Mouse (Mus musculus) liver, embryonic 16.5 days (tissue): ENCODE data around the gene Nol7. TPM values are rescaled to one million over a fixed set of nuclear protein-coding genes. Genes with fewer than 3 reads are reported as not detected.
A peak's percentile ranks its signal among the peaks of the same experiment; 100 is the strongest.

Source experiments
- ATAC-seq: fragments of 200-750 bp; cut with Nextera tagmentation; 2 replicates; pipeline ENCODE4 v1.8.0; 2017; ENCODE audit warnings: low read depth, mild to moderate bottlenecking, moderate number of reproducible peaks, moderate library complexity
- H3K27ac ChIP-seq: fragments of 300-500 bp; sonication (generic); 2 replicates; pipeline ENCODE4 v1.5.1; 2014; ENCODE audit warnings: mild to moderate bottlenecking, low read length
- H3K27me3 ChIP-seq: fragments of 300-500 bp; sonication (generic); 2 replicates; pipeline ENCODE4 v1.6.1; 2014; ENCODE audit warnings: low read depth, low read length, mixed read lengths; ENCODE audit not compliant: control insufficient read depth, insufficient read depth
- H3K36me3 ChIP-seq: fragments of 300-500 bp; sonication (generic); 2 replicates; pipeline ENCODE4 v1.6.1; 2014; ENCODE audit warnings: mild to moderate bottlenecking; ENCODE audit not compliant: control insufficient read depth, insufficient read depth
- H3K4me1 ChIP-seq: fragments of 300-500 bp; sonication (generic); 2 replicates; pipeline ENCODE4 v1.6.1; 2014; ENCODE audit warnings: low read depth, low read length, mixed read lengths; ENCODE audit not compliant: control insufficient read depth
- H3K4me2 ChIP-seq: fragments of 300-500 bp; sonication (generic); 2 replicates; pipeline ENCODE4 v1.6.1; 2014; ENCODE audit warnings: low read depth, low read length, mixed read lengths
- H3K4me3 ChIP-seq: fragments of 300-500 bp; sonication (generic); 2 replicates; pipeline ENCODE4 v1.5.1; 2014; ENCODE audit warnings: low read depth, mild to moderate bottlenecking, low read length
- H3K9ac ChIP-seq: fragments of 300-500 bp; sonication (generic); 2 replicates; pipeline ENCODE4 v1.6.1; 2014; ENCODE audit warnings: low read depth, low read length
- H3K9me3 ChIP-seq: fragments of 300-500 bp; sonication (generic); replicated peaks from 2 replicates; pipeline ENCODE4 v1.6.1; 2016; ENCODE audit warnings: low read length; ENCODE audit not compliant: control insufficient read depth
- WGBS: fragments of 180-500 bp; shearing (Covaris S2); extraction: QIAGEN DNeasy Blood & Tissue Kit; methylation state at CpG from one replicate; pipeline ENCODE4 v1.1.7; 2014; ENCODE audit not compliant: insufficient replicate concordance; 5-methylcytosine and 5-hydroxymethylcytosine counted together
- polyA plus RNA-seq: library from polyadenylated mRNA; unstranded; fragments of >200 nt; fragmentation: Nextera tagmentation; extraction: Ambion mirVana; gene quantifications from 2 replicates; pipeline ENCODE4 v1.2.1, GENCODE M21; 2015

Nol7 gene
- polyA plus RNA-seq, 1 experiment from 2014 or later = 77.7 TPM

DNA sequence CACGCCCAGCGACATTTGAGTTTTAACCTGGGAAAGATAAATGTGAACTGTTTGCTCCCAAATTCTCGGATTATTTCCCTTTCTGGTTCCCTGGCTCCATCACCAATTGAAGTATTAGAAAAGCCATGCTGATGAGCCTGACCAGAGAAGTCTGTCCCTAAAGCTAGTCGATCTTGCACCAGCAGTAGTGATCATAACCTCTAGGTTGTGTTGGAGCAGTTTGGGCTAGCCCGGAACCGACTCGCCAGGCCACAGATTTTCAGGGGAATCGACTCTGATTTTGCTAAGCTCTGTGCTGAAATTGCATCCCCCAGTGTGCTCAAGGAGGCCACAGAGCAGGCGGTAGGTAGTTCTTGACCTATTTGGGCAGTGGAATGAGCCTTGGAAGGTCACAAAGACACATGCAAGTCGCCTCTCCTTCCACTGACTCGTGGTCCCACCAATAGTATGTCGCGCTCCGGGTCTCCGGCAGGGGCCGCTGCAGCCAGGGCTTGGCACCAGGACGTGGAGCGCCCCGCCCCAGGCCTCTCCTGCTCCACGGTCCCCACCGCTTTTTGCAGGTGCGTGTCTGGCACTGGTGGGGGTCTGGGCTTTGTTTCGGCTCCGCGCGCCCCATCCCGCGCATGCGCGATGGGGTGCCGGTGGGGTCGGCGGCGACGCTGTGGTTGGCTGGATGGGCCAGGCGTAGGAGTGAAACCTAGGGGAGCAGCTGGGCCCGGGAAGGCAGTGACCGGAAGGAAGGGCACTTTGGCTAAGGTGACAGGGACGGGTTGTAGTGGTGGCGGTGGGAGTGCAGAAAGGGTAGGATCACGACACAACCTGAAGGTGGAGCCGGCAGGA is 33.0 kb upstream of the Nol7 start, which contains the start of gene Sirt5:
TSS of gene Sirt5 (plus strand) at position 512 of the 840 bp plus-strand sequence.
- no peaks in the 10 kb centered on the region for H3K27me3 ChIP-seq
- peak within 1 kb of the TSS; percentile 66 for H3K9ac ChIP-seq
- peak within 1 kb of the TSS; percentile 67 for H3K4me3 ChIP-seq
- peak within 1 kb of the TSS; percentile 43; the same call in 1 of the 2 replicates for H3K27ac ChIP-seq
- peak; percentile 86 for ATAC-seq
- no peaks in the 10 kb centered on the region for H3K36me3 ChIP-seq
- H3K4me2 ChIP-seq = peak within 1 kb of the TSS; percentile 80
- no peaks in the 10 kb centered on the region for H3K9me3 ChIP-seq
- WGBS = 12% methylated on average over 42 of the region's 42 CpGs
- H3K4me1 ChIP-seq = peaks cover 3% of the 10 kb centered on the region; the same call in 1 of the 2 replicates

DNA sequence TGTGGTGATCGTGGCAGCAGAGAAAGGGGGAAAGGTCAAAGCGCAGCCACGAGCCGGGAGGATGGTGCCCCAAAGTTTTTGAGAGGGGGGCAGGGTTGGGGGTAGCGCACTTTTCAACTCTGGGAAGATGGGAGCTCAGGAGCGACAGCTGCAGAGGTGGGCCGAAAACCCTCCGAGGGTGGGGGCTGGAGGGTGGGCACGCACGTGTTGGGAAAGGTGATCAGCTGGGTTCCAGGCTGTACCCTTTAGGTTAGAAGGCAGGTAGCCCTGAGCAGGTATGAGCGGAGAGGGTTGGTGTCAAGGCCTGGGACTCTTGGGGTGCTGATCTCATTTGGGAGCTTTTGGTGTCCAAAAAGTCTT is 32.4 kb upstream of the Nol7 start:
- ATAC-seq = 0 out of 2 replicates have a peak, but pooled peaks have one; percentile 11
- H3K36me3 ChIP-seq = no peaks in the 10 kb centered on the region
- WGBS = 7% methylated on average over 11 of the region's 11 CpGs

DNA sequence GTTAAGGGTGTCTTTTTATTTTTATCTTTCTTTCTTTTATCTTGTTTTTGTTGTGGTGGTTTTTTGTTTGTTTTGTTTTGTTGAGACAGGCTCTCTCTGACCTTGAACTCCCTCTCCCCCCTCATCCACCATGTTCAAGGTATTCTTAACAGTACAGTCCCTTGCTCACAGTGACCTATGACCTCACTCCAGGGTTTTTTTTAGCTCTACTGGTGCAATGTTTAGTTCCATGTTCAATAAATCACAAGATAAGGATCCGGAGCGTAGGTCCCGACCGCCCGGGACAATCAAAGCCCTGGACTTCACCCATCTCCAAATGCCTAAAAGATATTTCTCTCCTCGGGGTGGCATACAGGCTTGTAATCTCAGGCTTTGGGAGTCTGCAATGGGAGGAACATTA is 28.1 kb upstream of the Nol7 start:
- 62% methylated on average over 6 of the region's 6 CpGs for WGBS
- Histone ChIP-seq H3K27ac (no peak overlapping the region), H3K4me1 (peaks cover 3% of the 10 kb centered on the region; the same call in 1 of the 2 replicates), H3K9me3 (no peaks in the 10 kb centered on the region), H3K27me3 (no peaks in the 10 kb centered on the region), H3K9ac (no peak overlapping the region), H3K4me3 (no peak overlapping the region), H3K4me2 (no peak overlapping the region), H3K36me3 (peaks cover 9% of the 10 kb centered on the region)
- no peak for ATAC-seq

More for the DNA sequence above, 32.4 kb upstream of the Nol7 start:
- no peaks in the 10 kb centered on the region for H3K9me3 ChIP-seq
- H3K4me2 ChIP-seq = peak overlapping the region; percentile 80
- H3K27me3 ChIP-seq = no peaks in the 10 kb centered on the region
- peak overlapping the region; percentile 67 for H3K4me3 ChIP-seq
- peak overlapping the region; percentile 66 for H3K9ac ChIP-seq
- peaks cover 3% of the 10 kb centered on the region; the same call in 1 of the 2 replicates for H3K4me1 ChIP-seq
- peak overlapping the region; percentile 43; the same call in 1 of the 2 replicates for H3K27ac ChIP-seq

DNA sequence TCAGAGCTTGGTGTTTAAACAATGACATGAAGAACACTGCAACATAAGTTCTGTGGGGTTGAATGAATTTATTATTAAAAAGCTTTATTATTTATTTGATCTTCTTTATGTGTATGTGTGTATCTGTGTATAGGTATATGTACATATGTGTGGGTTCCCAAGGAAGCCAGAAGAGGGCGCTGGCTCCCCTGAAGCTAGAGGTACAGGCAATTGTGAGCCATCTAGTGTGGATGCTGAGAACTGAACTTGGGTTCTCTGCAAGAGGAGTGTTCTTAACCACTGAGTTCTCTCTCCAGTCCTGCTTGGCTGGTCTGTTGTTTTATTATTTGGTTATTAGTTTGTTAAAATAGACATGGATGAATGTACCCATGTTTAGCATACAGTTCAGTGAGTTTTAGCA is 25.3 kb upstream of the Nol7 start:
- ATAC-seq = no peak
- no peaks in the 10 kb centered on the region for H3K4me1 ChIP-seq
- no peak overlapping the region for H3K27ac ChIP-seq
- no peaks in the 10 kb centered on the region for H3K9me3 ChIP-seq
- peaks cover 9% of the 10 kb centered on the region for H3K36me3 ChIP-seq
- H3K4me2 ChIP-seq = no peak overlapping the region
- H3K9ac ChIP-seq = no peak overlapping the region
- 73% methylated on average over 1 of the region's 1 CpGs for WGBS
- H3K4me3 ChIP-seq = no peak overlapping the region
- no peaks in the 10 kb centered on the region for H3K27me3 ChIP-seq

DNA sequence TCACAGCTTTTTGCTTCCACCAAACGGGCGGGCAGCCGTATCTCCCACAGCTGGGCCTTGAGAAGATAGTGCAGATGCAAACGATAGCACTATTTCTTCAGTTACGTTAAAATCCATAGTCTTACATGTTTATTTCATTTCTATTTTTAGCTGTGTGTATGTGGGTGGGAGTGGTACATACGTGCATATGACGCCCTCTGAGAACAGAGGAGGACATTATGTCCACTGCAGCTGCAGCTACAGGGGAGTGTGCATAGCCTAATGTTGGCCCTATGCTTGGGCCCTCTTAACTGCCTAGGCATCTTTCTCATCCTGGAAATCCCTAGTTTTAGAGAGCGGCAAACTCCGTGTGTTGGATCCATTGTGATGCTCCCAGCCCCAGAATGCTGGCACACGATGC is 24.0 kb upstream of the Nol7 start:
- Histone ChIP-seq H3K4me2 (no peak overlapping the region), H3K4me3 (no peak overlapping the region), H3K9ac (no peak overlapping the region), H3K36me3 (peaks cover 9% of the 10 kb centered on the region), H3K27ac (no peak overlapping the region), H3K4me1 (no peaks in the 10 kb centered on the region), H3K27me3 (no peaks in the 10 kb centered on the region), H3K9me3 (no peaks in the 10 kb centered on the region)
- 73% methylated on average over 10 of the region's 10 CpGs for WGBS
- ATAC-seq = no peak

DNA sequence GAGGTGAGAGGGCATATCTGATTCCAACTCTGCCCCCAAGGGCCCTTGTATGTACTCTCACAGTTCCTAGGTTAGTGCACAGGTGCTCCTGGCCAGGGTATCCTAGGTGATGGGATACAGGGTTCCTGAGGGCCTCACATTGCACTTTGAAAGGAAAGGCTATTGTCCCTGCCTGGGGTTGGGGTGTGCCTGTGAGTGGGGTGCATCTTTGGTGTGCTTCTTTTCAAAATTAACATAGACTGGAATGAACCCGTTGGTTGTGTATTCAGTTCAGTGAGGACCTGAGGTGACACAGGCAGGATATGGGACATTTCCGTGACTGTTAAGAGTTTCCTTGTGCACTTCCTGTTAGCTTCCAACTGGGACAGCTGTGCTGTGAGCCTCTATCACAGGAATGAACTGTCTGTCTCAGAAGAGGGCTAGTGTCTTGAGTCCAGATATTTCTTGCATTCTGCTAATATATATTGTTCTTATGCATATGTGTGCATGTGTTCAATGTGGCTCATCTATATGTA is 23.2 kb upstream of the Nol7 start:
- Histone ChIP-seq H3K4me2 (no peak overlapping the region), H3K9ac (no peak overlapping the region), H3K27me3 (no peaks in the 10 kb centered on the region), H3K36me3 (peaks cover 9% of the 10 kb centered on the region), H3K4me1 (no peaks in the 10 kb centered on the region), H3K9me3 (no peaks in the 10 kb centered on the region), H3K27ac (no peak overlapping the region), H3K4me3 (no peak overlapping the region)
- 0 out of 2 replicates have a peak, but pooled peaks have one; percentile 27 for ATAC-seq
- 41% methylated on average over 2 of the region's 2 CpGs for WGBS

DNA sequence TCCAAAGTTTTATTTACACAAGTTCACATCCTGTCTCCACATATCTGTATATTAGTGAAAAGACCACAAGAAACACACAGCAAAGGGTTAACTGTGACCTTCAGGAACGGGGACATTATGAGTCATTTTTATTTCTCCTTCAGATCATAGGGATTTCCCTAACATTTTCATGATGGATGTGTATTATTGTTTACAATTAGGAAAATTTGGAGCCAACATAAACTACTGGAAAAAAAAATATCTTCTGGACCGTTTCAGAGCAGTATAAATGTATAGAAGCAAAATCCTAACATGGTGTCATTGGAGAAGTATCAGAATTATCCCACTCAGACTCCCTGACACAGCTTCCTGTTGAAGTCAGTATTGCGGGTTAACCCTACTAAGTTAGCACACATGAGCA is 18.2 kb upstream of the Nol7 start:
- WGBS = 60% methylated on average over 3 of the region's 3 CpGs
- Histone ChIP-seq H3K4me1 (no peaks in the 10 kb centered on the region), H3K27ac (no peak overlapping the region), H3K27me3 (no peaks in the 10 kb centered on the region), H3K4me2 (no peak overlapping the region), H3K9ac (no peak overlapping the region), H3K9me3 (no peaks in the 10 kb centered on the region), H3K4me3 (no peak overlapping the region), H3K36me3 (no peaks in the 10 kb centered on the region)
- ATAC-seq = no peak

DNA sequence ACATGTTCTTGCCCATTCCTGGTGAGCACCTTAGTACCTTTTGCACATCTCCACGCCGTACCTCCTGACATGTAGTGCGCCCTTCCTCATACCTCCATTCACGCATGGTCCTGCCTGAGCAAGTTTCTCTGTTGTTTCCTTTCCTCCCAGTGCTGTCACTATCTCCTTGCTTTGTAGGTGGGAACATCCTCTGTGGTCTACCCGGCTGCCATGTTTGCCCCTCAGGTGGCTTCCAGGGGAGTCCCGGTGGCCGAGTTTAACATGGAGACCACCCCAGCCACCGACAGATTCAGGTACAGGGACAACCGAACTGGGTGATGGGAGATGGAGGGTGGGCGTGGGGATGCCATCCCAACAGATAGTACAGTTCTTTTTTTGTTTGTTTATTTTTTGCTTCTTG is 12.9 kb upstream of the Nol7 start:
- H3K9ac ChIP-seq = no peak overlapping the region
- no peak overlapping the region for H3K27ac ChIP-seq
- H3K27me3 ChIP-seq = no peaks in the 10 kb centered on the region
- no peak overlapping the region for H3K4me2 ChIP-seq
- H3K4me3 ChIP-seq = no peak overlapping the region
- H3K36me3 ChIP-seq = no peaks in the 10 kb centered on the region
- whole genome bisulfite sequencing = 83% methylated on average over 10 of the region's 10 CpGs
- H3K4me1 ChIP-seq = no peaks in the 10 kb centered on the region
- H3K9me3 ChIP-seq = no peaks in the 10 kb centered on the region
- no peak for ATAC-seq

DNA sequence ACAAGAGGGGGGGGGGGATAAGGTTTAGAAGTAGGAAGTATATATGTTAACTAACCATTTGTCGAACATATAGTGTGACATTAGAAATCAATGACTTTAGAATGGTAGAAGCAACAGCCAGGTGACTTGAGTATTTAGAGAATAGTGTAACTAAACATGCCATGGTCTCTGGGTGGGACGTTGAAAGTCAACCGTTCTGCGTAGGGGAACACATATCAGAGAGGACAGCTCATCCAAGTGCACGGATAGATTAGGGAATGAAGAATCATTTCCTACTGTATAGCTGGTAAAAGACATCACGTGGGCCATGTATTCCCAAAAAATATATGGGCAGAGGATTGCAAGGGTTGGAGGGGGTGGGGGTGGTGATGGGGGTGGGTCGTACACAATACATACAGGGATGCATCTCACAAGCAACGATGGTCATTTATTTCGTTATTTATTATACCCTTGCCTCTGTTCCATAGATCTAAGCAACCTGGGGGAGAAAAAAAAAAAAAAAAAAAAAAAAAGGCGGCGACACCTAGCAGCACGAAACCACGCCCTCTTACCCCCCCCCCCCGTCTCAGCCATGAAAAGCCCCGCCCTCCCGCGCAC is 392 bp upstream of the Nol7 start:
- Histone ChIP-seq H3K4me3 (peak overlapping the region; percentile 96), H3K4me1 (peaks cover 7% of the 10 kb centered on the region), H3K9me3 (no peaks in the 10 kb centered on the region), H3K27ac (no peak overlapping the region; the same call in 1 of the 2 replicates), H3K36me3 (peaks cover 17% of the 10 kb centered on the region), H3K9ac (no peak overlapping the region), H3K27me3 (no peaks in the 10 kb centered on the region), H3K4me2 (peak overlapping the region; percentile 78)
- WGBS = 39% methylated on average over 16 of the region's 17 CpGs
- ATAC-seq = no peak
